Mouse (Mus musculus) midbrain, embryonic 11.5 days (tissue): ENCODE measurements around the gene Hp. TPM values are rescaled to one million over a fixed set of nuclear protein-coding genes. Genes with fewer than 3 reads are reported as not detected.

Experiments used
- ATAC-seq: fragments of 200-750 bp; cut with Nextera tagmentation; 2 replicates; pipeline ENCODE4 v1.8.0; 2017; ENCODE audit warnings: moderate TSS enrichment, moderate library complexity; ENCODE audit not compliant: low FRiP score
- DNase-seq: peaks from one replicate; pipeline ENCODE4 v3.0.0; 2015; ENCODE audit warnings: low spot score; ENCODE audit errors: missing footprints
- H3K27ac ChIP-seq: fragments of 300-500 bp; sonication (generic); 2 replicates; pipeline ENCODE4 v1.5.1; 2014; ENCODE audit warnings: low read depth, low read length
- H3K27me3 ChIP-seq: fragments of 300-500 bp; sonication (generic); 2 replicates; pipeline ENCODE4 v1.6.1; 2014; ENCODE audit warnings: mild to moderate bottlenecking, low read length, moderate library complexity, mixed read lengths; ENCODE audit not compliant: control insufficient read depth, insufficient read depth
- H3K36me3 ChIP-seq: fragments of 300-500 bp; sonication (generic); 2 replicates; pipeline ENCODE4 v1.6.1; 2014; ENCODE audit warnings: mild to moderate bottlenecking, low read length, moderate library complexity, mixed read lengths; ENCODE audit not compliant: control insufficient read depth, insufficient read depth
- H3K4me1 ChIP-seq: fragments of 300-500 bp; sonication (generic); 2 replicates; pipeline ENCODE4 v1.6.1; 2014; ENCODE audit warnings: low read length; ENCODE audit not compliant: control insufficient read depth, insufficient read depth
- H3K4me2 ChIP-seq: fragments of 300-500 bp; sonication (generic); 2 replicates; pipeline ENCODE4 v1.6.1; 2014; ENCODE audit warnings: mild to moderate bottlenecking, moderate library complexity
- H3K4me3 ChIP-seq: fragments of 300-500 bp; sonication (generic); 2 replicates; pipeline ENCODE4 v1.5.1; 2014; ENCODE audit warnings: low read depth, low read length
- H3K9ac ChIP-seq: fragments of 300-500 bp; sonication (generic); 2 replicates; pipeline ENCODE4 v1.6.1; 2014; ENCODE audit warnings: low read length
- H3K9me3 ChIP-seq: fragments of 300-500 bp; sonication (generic); 2 replicates; pipeline ENCODE4 v1.6.1; 2016; ENCODE audit warnings: low read length; ENCODE audit not compliant: control insufficient read depth
- WGBS: fragments of 180-500 bp; shearing (Covaris S2); extraction: QIAGEN DNeasy Blood & Tissue Kit; methylation state at CpG from one replicate; pipeline ENCODE4 v1.1.7; 2014; 5-methylcytosine and 5-hydroxymethylcytosine counted together
- polyA plus RNA-seq: library from polyadenylated mRNA; unstranded; fragments of >200 nt; fragmentation: Nextera tagmentation; extraction: Ambion mirVana; gene quantifications from 2 replicates; pipeline ENCODE4 v1.2.1, GENCODE M21; 2014

Gene Hp
- polyA plus RNA-seq, 1 experiment from 2014 or later, result 0.33 TPM

- no peak overlapping the region for H3K4me2 ChIP-seq
- H3K9ac ChIP-seq, result no peak overlapping the region
- H3K27me3 ChIP-seq, result no peaks in the 10 kb centered on the region
- H3K36me3 ChIP-seq, result no peaks in the 10 kb centered on the region
- H3K9me3 ChIP-seq, result no peaks in the 10 kb centered on the region
- H3K4me3 ChIP-seq, result no peak overlapping the region
- WGBS, result 81% methylated on average over 4 of the region's 4 CpGs
- no peak for DNase-seq
- no peak overlapping the region for H3K27ac ChIP-seq
- no peaks in the 10 kb centered on the region for H3K4me1 ChIP-seq
- no peak for ATAC-seq
Observed at GRCm38 (mm10) chr8:109576311-109576710, 2.7 kb downstream of the Hp start.

- Histone ChIP-seq H3K36me3 (no peaks in the 10 kb centered on the region), H3K4me3 (no peak overlapping the region), H3K27me3 (no peaks in the 10 kb centered on the region), H3K27ac (no peak overlapping the region), H3K4me1 (peaks cover 7% of the 10 kb centered on the region), H3K9me3 (no peaks in the 10 kb centered on the region), H3K4me2 (no peak overlapping the region), H3K9ac (no peak overlapping the region)
- DNase-seq (no peak), ATAC-seq (no peak)
- 95% methylated on average over 12 of the region's 12 CpGs for WGBS
Observed at GRCm38 (mm10) chr8:109571139-109571538, 7.8 kb downstream of the Hp start.

GRCm38 (mm10) chr8:109565498-109566333, 13.3 kb downstream of the Hp start, which contains the start of the genes Dhx38 and Txnl4b:
Gene Dhx38 (minus strand): TSS chr8:109565861.
Gene Txnl4b (plus strand): TSS chr8:109565892.
- peaks cover 16% of the 10 kb centered on the region for H3K4me1 ChIP-seq
- H3K27me3 ChIP-seq, result no peaks in the 10 kb centered on the region
- peak within 1 kb of the TSS; percentile 85 for H3K27ac ChIP-seq
- no peaks in the 10 kb centered on the region for H3K9me3 ChIP-seq
- H3K9ac ChIP-seq, result peak within 1 kb of the TSS; percentile 94
- H3K4me2 ChIP-seq, result peak within 1 kb of the TSS; percentile 94
- under 1% methylated on average over 52 of the region's 52 CpGs for WGBS
- DNase-seq, result peak; percentile 100
- ATAC-seq, result peak; percentile 99
- H3K4me3 ChIP-seq, result peak within 1 kb of the TSS; percentile 92
- H3K36me3 ChIP-seq, result peaks cover 5% of the 10 kb centered on the region; the same call in 1 of the 2 replicates

GRCm38 (mm10) chr8:109564766-109565165, 14.2 kb downstream of the Hp start:
- Histone ChIP-seq H3K27me3 (no peaks in the 10 kb centered on the region), H3K27ac (no peak overlapping the region), H3K9me3 (no peaks in the 10 kb centered on the region), H3K36me3 (peaks cover 11% of the 10 kb centered on the region; the same call in 1 of the 2 replicates), H3K9ac (peak overlapping the region; percentile 94), H3K4me1 (peaks cover 16% of the 10 kb centered on the region), H3K4me2 (peak overlapping the region; percentile 94), H3K4me3 (peak overlapping the region; percentile 92)
- DNase-seq (peak; percentile 86), ATAC-seq (no peak)
- 6% methylated on average over 10 of the region's 10 CpGs for WGBS

GRCm38 (mm10) chr8:109563881-109564280, 15.1 kb downstream of the Hp start:
- WGBS, result 80% methylated on average over 2 of the region's 2 CpGs
- Histone ChIP-seq H3K9ac (no peak overlapping the region), H3K27me3 (no peaks in the 10 kb centered on the region), H3K27ac (no peak overlapping the region), H3K4me1 (peaks cover 16% of the 10 kb centered on the region), H3K9me3 (no peaks in the 10 kb centered on the region), H3K36me3 (peaks cover 18% of the 10 kb centered on the region), H3K4me2 (no peak overlapping the region), H3K4me3 (no peak overlapping the region)
- DNase-seq, result no peak
- no peak for ATAC-seq

- H3K27ac ChIP-seq, result no peak overlapping the region
- no peaks in the 10 kb centered on the region for H3K4me1 ChIP-seq
- H3K9ac ChIP-seq, result no peak overlapping the region
- H3K9me3 ChIP-seq, result no peaks in the 10 kb centered on the region
- DNase-seq (peak; percentile 88), ATAC-seq (no peak)
- H3K4me2 ChIP-seq, result no peak overlapping the region
- peaks cover 71% of the 10 kb centered on the region for H3K36me3 ChIP-seq
- WGBS, result 41% methylated on average over 3 of the region's 3 CpGs
- no peak overlapping the region for H3K4me3 ChIP-seq
- H3K27me3 ChIP-seq, result no peaks in the 10 kb centered on the region
Observed at GRCm38 (mm10) chr8:109551663-109552062, 27.3 kb downstream of the Hp start.

GRCm38 (mm10) chr8:109544049-109544448, 34.9 kb downstream of the Hp start:
- ATAC-seq, result no peak
- Histone ChIP-seq H3K9ac (no peak overlapping the region), H3K27ac (no peak overlapping the region), H3K36me3 (peaks cover 20% of the 10 kb centered on the region), H3K9me3 (no peaks in the 10 kb centered on the region), H3K4me3 (no peak overlapping the region), H3K4me1 (no peaks in the 10 kb centered on the region), H3K27me3 (no peaks in the 10 kb centered on the region), H3K4me2 (no peak overlapping the region)
- 41% methylated on average over 3 of the region's 3 CpGs for WGBS
- no peak for DNase-seq

- H3K36me3 ChIP-seq, result peaks cover 12% of the 10 kb centered on the region
- no peaks in the 10 kb centered on the region for H3K4me1 ChIP-seq
- no peaks in the 10 kb centered on the region for H3K9me3 ChIP-seq
- H3K9ac ChIP-seq, result no peak overlapping the region
- H3K27ac ChIP-seq, result no peak overlapping the region
- no peak for ATAC-seq
- H3K4me3 ChIP-seq, result no peak overlapping the region
- no peaks in the 10 kb centered on the region for H3K27me3 ChIP-seq
- DNase-seq, result no peak
- WGBS, result 86% methylated on average over 8 of the region's 8 CpGs
- H3K4me2 ChIP-seq, result no peak overlapping the region
Observed at GRCm38 (mm10) chr8:109542748-109543519, 36.0 kb downstream of the Hp start.

GRCm38 (mm10) chr8:109542165-109542564, 36.8 kb downstream of the Hp start:
- Histone ChIP-seq H3K4me3 (no peak overlapping the region), H3K27ac (no peak overlapping the region), H3K4me2 (no peak overlapping the region), H3K4me1 (no peaks in the 10 kb centered on the region), H3K36me3 (peaks cover 6% of the 10 kb centered on the region; the same call in 1 of the 2 replicates), H3K27me3 (no peaks in the 10 kb centered on the region), H3K9ac (no peak overlapping the region), H3K9me3 (no peaks in the 10 kb centered on the region)
- ATAC-seq (no peak), DNase-seq (no peak)
- WGBS, result 68% methylated on average over 5 of the region's 5 CpGs
